Mouse (Mus musculus): Measurements from ENCODE around the gene Phf13.
A peak's percentile ranks its signal among the peaks of the same experiment; 100 is the strongest.

Gene Phf13

GRCm38 (mm10) chr4:151988342-151989109 is 7.5 kb downstream of the Phf13 start, which contains the start of gene Thap3:
Thap3 (minus strand) TSS chr4:151988997.
- DNase-seq, result peak; percentile 93

- peak; percentile 15 for DNase-seq
Observed at GRCm38 (mm10) chr4:151988014-151988341, 8.1 kb downstream of the Phf13 start.

- DNase-seq, result no peak
Observed at GRCm38 (mm10) chr4:151986650-151987049, 9.4 kb downstream of the Phf13 start.

- DNase-seq, result peak; percentile 23
Observed at GRCm38 (mm10) chr4:151985886-151986285, 10.2 kb downstream of the Phf13 start.

GRCm38 (mm10) chr4:151983560-151983959 is 12.5 kb downstream of the Phf13 start:
- no peak for DNase-seq

GRCm38 (mm10) chr4:151983043-151983442 is 13.0 kb downstream of the Phf13 start:
- no peak for DNase-seq

GRCm38 (mm10) chr4:151981363-151981762 is 14.7 kb downstream of the Phf13 start:
- peak; percentile 86 for DNase-seq

- DNase-seq, result no peak
Observed at GRCm38 (mm10) chr4:151980699-151981098, 15.4 kb downstream of the Phf13 start.

GRCm38 (mm10) chr4:151977748-151978147 is 18.3 kb downstream of the Phf13 start:
- peak; percentile 88 for DNase-seq

GRCm38 (mm10) chr4:151975441-151975840 is 20.6 kb downstream of the Phf13 start:
- DNase-seq, result no peak

GRCm38 (mm10) chr4:151972221-151972967 is 23.7 kb downstream of the Phf13 start:
- DNase-seq, result no peak

- DNase-seq, result no peak
Observed at GRCm38 (mm10) chr4:151968204-151968921, 27.7 kb downstream of the Phf13 start.

GRCm38 (mm10) chr4:151962817-151963216 is 33.2 kb downstream of the Phf13 start:
- no peak for DNase-seq

GRCm38 (mm10) chr4:151960513-151960854 is 35.6 kb downstream of the Phf13 start:
- DNase-seq, result no peak

GRCm38 (mm10) chr4:151959849-151960512 is 36.1 kb downstream of the Phf13 start:
- no peak for DNase-seq

- DNase-seq, result no peak
Observed at GRCm38 (mm10) chr4:151957584-151958315, 38.3 kb downstream of the Phf13 start.

- DNase-seq, result no peak
Observed at GRCm38 (mm10) chr4:151955791-151956190, 40.3 kb downstream of the Phf13 start.

GRCm38 (mm10) chr4:151953209-151953608 is 42.8 kb downstream of the Phf13 start:
- DNase-seq, result no peak

GRCm38 (mm10) chr4:151948497-151949471 is 47.3 kb downstream of the Phf13 start:
- no peak for DNase-seq

- DNase-seq, result no peak
Observed at GRCm38 (mm10) chr4:151946211-151946610, 49.8 kb downstream of the Phf13 start.

All from kidney, adult 18-20 months (tissue).